Mouse (Mus musculus) layer of hippocampus, adult 8-10 months (tissue): ENCODE measurements around the gene Sat2. TPM values are rescaled to one million over a fixed set of nuclear protein-coding genes. Genes with fewer than 3 reads are reported as not detected.
"Not testable (repeated sequence)": the region's sequence is repeated elsewhere in the genome, so short reads cannot be mapped to it uniquely, and the experiment has no call there.

Source experiments
- DNase-seq, 2 experiments: peaks; one replicate each; pipeline ENCODE4 v3.0.0; 2022; ENCODE audit warnings: low spot score in 2 of 2
- total RNA-seq, 4 experiments: library from RNA; stranded (reverse); gene quantifications; 2 replicates each; pipeline ENCODE4 v1.2.4; 2022

Sat2 gene
- total RNA-seq, 4 experiments from 2014 or later = 13.3 to 19.2 (median 14.8) TPM

DNA sequence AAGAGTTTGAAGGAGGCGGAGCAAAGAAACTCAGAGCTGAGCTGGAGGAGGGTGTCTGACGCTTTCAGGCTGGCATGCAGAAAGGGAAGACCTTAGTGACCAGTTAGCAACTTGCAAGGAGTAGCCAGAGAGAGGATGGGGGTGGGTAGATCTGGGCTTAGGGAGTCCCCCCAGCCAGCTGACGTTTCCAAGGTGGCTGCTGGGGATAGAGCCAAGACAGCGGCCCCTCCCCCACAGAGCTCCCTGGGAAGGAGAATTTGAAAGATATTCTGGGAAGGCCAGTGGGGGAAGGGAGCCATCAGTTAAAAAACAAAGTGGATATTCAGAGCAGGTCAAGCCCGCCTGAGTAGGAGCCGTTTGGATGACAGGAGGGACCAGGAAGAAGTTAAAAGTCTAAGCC, 21.7 kb upstream of the Sat2 start:
- DNase-seq = peak; percentile 73 to 83

DNA sequence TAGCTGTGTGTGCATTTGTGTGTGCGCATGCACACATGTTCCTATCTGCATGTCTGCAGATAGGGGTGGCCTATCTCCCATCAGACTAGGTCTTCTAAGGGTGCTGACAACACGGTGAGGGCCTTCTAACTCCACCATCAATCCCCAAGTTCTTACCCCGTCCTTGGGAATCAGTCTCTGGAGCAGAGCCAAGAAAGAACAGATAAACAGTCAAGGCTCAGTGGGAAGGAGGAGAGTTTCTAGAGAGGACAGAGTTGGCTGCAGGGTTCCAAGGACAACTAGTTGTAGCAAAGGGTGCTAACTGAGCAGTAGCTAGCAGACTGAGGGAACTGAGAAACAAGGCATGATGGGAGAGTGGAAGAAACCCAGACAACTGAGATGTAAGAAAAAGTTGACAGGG, 20.1 kb upstream of the Sat2 start:
- DNase-seq = no peak

DNA sequence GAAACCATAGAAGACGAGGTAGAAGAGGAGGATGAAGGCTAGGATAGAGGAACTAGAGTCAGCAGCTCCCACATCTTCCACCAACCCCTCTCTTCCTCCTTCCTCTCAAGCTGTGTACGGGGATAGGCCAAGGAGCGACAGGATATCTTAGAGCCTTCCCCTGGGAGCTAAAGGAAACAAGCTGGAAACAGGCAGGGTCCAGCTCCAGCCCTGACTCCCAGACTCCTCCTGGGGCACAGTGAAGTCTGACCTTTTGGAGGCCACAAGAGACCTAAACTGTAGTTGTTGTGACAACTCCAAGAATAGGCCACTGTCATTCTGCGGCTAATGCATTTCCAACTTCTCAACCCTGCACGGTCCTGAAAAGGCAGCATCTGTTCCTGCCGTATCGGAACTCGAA, 18.3 kb upstream of the Sat2 start:
- no peak for DNase-seq

DNA sequence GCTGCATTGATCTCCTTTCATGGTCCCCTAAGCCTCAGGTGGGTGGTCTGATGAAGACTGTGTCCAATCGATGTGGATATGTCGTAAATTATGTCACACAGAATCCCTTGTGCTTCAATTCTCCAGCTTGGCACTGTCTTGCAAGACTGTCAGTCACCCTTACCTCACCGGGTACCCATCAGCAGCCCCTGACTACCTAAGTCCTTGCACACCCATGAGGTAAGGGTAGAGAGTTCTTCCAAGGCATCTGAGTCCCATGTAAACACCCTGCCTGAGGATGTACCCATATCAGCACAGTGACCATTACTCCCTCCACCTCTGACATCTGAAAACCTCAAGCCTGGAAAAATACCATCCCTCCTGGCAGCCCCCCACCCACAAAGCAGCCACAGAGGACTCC, 17.5 kb upstream of the Sat2 start:
- no peak for DNase-seq

DNA sequence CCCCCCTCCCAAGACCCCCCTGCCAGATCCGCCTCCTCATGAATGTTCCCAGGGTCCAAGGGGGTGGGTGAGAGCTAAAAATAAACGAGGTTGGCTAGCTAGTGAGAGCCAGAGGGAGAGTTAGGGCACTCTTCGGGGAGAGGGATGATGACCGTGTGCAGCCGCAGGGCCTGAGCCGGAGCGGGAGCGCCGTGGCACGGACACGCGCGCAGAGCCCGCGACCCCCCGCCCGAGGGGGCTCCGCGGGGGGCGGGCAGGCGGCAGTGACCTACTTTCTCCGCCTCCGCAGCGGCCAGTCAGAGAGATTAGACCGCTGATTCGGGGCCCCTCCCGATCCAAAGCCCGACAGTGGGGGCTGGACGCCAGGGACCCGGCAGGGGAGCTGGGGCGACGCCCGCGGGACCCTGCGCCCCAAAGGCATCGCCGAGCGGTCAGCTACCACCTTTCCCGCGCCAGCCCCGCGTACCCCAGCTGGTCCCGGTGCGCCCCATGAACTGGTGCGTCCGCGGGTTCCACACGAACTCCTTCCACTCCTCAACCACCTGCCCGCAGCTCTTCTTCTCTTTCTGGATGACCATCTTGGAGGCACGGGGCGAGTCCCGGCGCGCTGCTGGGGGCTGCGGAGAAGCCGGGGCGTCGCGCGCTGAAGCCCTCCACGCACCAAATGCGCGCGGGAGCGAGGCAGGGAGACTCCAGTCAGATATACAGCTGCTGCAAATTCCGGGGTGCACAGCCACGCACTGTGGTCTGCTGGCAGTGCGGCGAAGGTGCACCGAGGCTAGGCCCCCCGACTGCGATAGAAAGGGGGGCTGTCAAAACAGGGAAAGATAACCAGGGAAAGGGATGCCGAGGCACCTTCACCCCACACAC, 16.8 kb upstream of the Sat2 start:
- DNase-seq = no peak

DNA sequence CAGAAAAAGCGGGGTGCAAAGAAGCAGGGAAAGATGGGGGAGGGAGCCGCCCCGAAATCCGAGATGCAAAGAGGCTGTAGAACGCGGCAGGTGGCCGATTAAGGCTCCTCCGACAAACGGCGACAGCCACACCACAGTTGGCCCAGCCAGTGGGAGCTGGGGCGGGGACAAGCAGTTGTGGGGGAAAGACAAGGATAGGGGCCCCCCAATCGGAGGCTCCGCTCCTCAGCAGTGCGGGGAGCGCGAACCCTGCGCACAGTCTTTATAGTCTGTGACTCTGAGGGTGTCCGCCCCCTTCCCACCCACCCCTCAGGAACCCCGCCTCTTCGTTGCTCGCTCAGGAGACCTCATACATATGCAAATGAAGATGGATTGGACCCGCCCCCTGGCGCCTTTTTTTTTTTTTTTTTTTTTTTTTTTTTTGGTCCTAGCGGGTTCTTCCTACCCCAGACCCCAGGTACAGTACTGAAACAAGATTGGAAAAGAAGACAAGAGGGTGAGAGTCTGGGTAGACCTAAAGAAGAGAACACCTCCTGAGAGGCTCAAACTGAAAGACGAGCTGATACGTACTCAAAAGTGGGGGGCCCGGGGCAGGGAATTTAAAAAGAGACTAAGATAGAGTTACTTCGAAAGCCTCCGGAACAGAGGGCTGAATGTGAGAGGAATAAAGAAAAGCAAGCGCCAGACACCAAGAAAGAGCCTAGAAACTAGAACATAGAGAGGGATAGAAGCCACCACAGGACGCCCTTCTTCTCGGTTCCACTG, 15.9 kb upstream of the Sat2 start, which contains the start of gene Atp1b2:
Gene Atp1b2, minus strand, starts transcription at position 217 of the 765 bp plus-strand sequence.
- peak; percentile 79 to 82 for DNase-seq

DNA sequence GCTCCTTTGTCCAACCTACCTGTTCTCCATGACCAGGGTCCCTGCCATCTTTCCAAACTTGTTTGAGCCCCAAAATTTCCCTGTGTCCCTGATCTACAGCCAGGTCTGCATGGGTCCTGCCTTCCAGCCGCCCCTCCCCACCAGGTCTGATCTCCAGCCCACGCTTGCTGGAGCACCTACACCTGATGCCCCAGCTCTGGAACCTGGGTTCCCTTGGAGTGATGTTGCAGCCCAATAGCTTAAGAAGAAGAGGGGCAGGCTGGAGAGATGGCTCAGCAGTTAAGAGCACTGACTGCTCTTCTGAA, 15.4 kb upstream of the Sat2 start:
- no peak for DNase-seq

DNA sequence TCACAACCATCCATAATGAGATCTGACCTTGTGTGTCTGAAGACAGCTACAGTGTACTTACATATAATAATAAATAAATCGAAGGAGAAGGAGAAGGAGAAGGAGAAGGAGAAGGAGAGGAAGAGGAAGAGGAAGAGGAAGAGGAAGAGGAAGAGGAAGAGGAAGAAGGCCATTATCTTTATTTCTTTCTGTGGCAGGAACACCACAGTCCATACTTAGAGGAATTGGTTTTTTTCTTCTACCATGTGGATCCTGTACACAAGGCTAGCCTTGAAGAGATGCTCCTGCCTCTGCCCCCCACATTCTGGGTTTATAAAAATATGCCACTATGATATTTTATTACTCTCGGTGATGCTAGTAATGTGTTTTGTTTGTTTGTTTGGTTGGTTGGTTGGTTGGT, 15.0 kb upstream of the Sat2 start:
- DNase-seq = no peak

DNA sequence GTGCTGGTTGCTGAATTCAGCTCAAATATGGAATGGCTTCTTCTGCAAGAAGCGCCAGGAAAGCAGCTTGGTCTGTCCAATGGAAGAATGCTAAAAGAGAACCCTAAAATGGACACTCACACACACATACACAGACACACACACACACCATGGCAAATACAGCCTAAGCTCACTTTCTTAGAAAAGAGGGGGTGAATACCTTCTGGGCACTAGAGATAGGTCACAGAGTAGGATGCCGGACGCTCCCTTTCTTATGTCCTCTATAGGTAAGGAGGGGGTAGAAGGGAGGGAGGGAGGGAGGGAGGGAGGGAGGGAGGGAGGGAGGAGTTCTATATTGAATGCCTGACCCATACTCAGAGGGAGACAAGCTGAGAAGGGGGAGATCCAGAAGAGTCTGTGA, 13.3 kb upstream of the Sat2 start:
- DNase-seq = no peak

DNA sequence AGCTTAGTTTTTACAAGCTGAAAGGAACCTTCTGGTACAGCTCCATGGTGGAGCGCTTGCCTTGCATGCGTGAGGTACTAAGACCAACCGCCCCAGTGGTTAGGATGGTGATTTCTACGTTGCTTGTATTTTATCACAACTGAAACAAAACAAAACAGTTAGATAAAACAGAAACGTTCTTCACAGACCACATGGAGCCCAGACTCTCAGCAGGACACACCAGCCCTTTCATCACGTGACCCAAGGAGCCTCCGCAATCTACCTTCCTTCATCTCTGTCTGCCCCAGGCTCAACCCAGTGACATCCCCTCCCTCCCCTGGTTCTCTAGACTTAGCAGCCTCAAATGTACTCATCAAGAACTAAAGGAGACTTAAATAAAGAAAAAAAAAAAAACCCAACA, 12.4 kb upstream of the Sat2 start:
- no peak for DNase-seq

DNA sequence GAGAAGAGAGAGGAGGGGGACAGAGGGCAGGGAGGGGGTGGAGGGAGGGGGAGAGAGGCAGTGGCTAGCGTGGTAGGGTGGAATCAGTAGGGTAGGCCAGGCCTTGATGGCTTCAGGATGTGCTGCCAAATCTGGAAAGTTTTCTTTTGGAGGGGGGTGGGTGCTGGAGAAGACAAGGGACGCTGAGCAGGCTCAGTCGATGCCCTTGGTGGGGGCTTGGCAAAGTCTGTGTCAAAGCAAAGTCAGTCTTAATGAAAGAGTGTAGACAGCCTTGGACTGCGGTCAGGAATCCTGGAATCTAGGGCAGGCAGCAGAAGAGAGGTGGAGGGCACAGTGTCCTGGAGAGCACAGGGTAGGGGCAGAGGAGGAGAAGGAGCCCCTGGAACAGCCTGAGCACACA, 10.9 kb upstream of the Sat2 start:
- DNase-seq = no peak

DNA sequence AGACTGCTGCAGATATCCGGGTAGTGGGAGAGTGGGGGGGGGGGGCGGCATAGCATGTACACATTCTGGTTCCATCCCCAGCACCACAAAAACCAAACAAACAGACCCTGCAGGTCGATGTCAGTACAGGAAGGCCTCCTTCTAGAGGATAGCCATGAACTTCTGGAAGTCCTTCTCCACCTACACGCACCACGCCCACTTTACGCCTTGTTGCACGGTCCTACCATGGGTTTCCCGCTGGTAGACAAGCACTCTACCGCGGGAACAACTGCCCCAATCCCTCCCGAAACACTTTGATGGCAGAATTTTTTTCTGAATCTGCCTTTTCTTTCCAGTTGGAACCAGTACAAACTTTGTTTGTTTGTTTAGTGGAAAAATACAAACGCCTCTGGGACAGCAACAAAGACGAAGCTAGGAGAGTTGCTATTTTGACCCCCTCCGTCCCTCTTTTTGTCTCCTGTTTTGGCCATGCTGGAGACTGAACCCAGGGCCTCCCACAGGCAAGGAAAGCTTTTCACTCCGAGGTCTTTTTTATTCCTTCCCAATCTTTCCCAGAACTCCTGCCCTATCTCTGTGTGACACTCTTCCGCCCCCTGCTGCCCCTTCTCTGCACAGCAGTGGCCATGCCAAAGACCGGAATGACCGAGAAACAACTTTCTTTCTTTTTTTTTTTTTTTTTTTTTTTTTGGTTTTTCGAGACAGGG, 8.1 kb upstream of the Sat2 start:
- peak; percentile 71 to 80 for DNase-seq

DNA sequence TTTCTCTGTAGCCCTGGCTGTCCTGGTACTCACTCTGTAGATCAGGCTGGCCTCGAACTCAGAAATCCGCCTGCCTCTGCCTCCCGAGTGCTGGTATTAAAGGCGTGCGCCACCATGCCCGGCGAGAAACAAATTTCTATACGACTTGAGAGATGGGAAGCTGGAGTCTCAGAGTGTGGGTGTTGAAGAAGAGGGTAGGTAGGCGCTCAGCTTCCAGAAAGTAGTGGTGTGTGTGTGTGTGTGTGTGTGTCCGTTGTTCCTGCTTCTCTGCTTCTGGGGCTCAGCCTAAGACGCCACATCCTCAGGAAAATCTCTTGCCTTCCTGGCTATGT, 7.6 kb upstream of the Sat2 start:
- not testable (repeated sequence) for DNase-seq

DNA sequence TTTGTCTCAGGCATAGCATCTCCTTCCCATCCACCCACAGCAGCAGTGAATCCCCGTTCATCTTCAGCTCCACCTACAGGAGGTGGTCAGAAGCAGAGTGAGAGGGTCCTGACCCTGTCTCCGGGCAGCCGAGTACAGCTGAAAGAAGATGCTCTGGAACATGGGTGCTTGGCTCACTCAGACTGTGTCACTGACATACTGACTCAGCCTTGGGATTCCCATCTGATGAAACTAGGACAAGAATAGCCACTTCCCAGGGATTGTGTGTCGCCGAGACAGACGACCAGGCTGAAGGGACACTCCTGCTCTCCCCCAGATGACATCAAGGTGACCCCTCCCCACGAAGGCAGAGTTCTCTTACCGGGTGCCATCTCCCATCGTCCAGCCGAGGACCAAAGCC, 5.0 kb upstream of the Sat2 start:
- no peak for DNase-seq

DNA sequence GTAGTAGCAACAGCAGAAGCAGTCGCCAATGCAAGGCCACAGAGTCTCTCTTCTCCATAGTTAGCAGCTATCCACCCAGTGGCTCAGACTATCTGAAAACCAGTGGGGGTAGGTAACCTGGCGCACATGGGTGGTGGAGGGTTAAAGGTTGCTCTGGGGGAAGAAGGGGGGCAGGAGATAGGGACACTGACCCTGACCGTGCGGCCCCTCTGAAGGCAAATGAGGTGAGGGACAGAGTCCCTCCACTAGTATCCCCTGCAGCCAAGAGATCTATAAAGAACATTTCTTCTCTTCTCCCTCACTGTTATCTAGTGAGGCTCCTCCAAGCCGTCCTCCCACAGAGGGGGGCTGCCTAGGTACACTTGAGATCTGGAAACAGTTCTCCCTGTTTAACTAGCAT, 4.0 kb upstream of the Sat2 start, which contains the start of gene Shbg:
Gene Shbg, minus strand, starts transcription at position 101 of the 400 bp plus-strand sequence.
- no peak for DNase-seq

DNA sequence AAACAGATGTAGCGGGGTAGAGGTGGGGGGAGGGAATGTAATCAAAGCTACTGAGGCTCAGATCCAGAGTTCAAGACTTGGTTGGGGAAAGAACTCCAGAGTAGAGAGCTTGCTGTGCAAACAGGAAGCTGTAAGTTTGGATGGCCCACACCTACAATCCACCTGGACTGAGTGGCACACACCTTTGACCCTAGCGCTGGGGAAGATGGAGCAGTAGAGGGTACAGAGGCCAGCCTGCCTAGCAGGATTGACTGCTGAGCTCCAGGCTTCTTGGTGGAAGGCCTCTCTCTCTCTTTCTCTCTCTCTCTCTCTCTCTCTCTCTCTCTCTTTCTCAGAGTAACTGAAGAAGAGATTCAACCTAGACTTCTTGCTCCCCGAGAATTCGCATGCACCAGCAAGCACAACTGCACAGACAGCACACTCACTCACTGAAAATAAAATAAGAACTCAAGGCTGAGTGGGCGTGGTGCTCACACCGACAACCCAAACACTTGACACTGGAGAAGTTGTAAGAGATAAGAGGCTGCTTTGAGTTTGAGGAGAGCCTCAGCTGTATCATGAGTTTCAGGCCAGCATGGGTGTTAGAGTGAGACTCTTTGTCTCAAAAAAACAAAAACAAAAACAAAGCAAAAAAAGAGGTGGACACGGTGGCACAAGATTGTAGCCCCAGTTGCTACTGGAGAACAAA, 1.3 kb upstream of the Sat2 start:
- DNase-seq = no peak

DNA sequence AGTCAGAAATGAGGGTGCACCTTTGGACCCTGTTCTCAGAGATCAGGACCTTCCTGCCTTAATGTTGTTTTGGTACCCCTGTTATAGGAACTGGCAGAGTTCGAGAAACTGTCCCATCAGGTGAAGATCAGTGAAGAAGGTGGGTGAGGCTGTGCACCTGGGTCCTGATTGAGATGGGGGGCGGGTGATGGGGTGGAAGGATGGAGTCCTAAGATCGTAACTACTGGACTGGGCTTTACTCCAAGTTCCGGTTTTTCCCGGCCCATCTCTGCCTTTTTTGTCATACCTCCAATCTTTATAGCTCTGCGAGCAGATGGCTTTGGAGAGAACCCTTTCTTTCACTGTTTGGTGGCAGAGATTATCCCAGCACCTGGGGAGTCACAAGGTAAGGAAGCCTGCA, 582 bp downstream of the Sat2 start:
- no peak for DNase-seq

DNA sequence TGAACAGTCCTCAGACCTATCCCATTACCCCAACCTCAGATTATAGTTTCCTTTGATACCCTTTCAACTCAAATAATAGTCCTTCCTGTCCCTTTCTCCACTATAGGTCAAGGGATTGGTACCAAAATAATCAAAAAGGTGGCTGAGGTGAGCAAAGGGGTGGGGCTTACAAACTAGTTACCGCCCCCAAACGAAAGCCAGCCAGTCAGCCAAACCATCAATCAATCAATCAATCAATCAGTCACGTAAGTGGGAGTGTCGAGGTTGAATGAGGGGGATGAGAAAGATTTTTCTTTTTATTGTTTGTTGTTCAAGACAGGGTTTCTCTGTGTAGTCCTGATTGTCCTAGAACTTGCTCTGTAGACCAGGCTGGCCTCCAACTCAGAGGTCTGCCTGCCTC, 1.2 kb downstream of the Sat2 start:
- DNase-seq = no peak

DNA sequence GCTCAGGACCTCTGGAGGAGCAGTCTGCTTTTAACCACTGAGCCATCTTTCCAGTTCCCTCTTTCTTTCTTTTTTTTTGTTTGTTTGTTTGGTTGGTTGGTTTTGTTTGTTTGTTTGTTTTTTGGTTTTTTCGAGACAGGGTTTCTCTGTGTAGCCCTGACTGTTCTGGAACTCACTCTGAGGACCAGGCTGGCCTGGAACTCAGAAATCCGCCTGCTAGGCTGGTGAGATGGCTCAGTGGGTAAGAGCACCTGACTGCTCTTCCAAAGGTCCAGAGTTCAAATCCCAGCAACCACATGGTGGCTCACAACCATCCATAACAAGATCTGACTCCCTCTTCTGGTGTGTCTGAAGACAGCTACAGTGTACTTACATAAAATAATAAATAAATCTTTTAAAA, 2.5 kb downstream of the Sat2 start:
- not testable (repeated sequence) for DNase-seq

DNA sequence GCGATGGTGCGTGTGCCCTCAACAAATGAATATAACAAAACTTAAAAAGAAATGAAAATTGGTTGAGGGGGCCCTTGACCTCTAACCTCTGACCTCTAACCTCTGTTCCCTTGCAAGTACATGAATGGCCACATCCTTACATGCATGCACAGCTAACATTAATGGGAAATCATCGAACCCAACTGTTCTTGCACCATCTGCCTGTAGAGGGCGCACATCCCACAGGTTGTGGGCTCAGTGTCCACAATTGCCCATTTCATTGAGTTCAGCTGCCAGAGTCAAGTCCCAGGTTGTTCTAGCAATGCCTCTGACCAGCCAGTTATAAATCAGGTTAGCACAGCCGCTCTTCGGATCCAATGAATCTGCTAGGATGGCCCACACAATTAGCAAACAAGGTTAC, 6.5 kb downstream of the Sat2 start:
- DNase-seq = peak; percentile 65 to 78

DNA sequence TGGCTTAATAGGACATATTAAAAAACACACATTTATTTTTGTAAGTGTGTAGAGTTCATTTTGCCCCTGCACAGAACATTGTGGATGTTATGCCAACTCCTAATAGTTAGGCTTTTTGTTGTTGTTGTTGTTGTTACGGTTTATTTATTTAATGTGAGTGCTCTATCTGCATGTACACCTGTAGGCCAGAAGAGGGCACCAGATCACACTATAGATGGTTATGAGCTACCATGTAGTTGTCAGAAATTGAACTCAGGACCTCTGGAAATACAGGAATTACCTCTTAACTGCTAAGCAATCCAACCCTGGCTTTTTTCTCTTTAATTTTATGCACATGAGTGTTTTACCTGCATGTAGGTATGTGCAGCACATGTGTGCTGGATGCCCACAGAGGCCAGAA, 8.0 kb downstream of the Sat2 start:
- no peak for DNase-seq
